Mouse (Mus musculus) forebrain, postnatal 0 days (tissue): ENCODE measurements around the gene Dnm3. TPM values are rescaled to one million over a fixed set of nuclear protein-coding genes. Genes with fewer than 3 reads are reported as not detected.

Experiments used
- ATAC-seq: fragments of 200-750 bp; cut with Nextera tagmentation; 2 replicates; pipeline ENCODE4 v1.8.0; 2017; ENCODE audit warnings: mild to moderate bottlenecking, moderate library complexity
- DNase-seq: peaks from one replicate; pipeline ENCODE4 v3.0.0-alpha.2; 2015
- H3K27ac ChIP-seq: fragments of 300-500 bp; sonication (generic); 2 replicates; pipeline ENCODE4 v1.5.1; 2014; ENCODE audit warnings: low read depth, mild to moderate bottlenecking, antibody characterized with exemption, low read length, moderate library complexity, mixed read lengths
- H3K27me3 ChIP-seq: fragments of 300-500 bp; sonication (generic); 2 replicates; pipeline ENCODE4 v1.6.1; 2014; ENCODE audit warnings: mild to moderate bottlenecking, low read length, mixed read lengths; ENCODE audit not compliant: insufficient read depth
- H3K36me3 ChIP-seq: fragments of 300-500 bp; sonication (generic); 2 replicates; pipeline ENCODE4 v1.6.1; 2014; ENCODE audit warnings: mild to moderate bottlenecking, moderate library complexity; ENCODE audit not compliant: insufficient read depth
- H3K4me1 ChIP-seq: fragments of 300-500 bp; sonication (generic); 2 replicates; pipeline ENCODE4 v1.6.1; 2014; ENCODE audit warnings: antibody characterized with exemption; ENCODE audit not compliant: insufficient read depth
- H3K4me2 ChIP-seq: fragments of 300-500 bp; sonication (generic); 2 replicates; pipeline ENCODE4 v1.6.1; 2014; ENCODE audit warnings: low read depth, mild to moderate bottlenecking, moderate library complexity
- H3K4me3 ChIP-seq: fragments of 300-500 bp; sonication (generic); 2 replicates; pipeline ENCODE4 v1.5.1; 2014; ENCODE audit warnings: low read depth, low read length, mixed read lengths
- H3K9ac ChIP-seq: fragments of 300-500 bp; sonication (generic); 2 replicates; pipeline ENCODE4 v1.6.1; 2014; ENCODE audit warnings: mild to moderate bottlenecking
- H3K9me3 ChIP-seq: fragments of 300-500 bp; sonication (generic); 2 replicates; pipeline ENCODE4 v1.6.1; 2016; ENCODE audit warnings: low read length
- CTCF ChIP-seq: sonication (generic); IDR thresholded peaks from 2 replicates; pipeline ENCODE4 v1.5.1; 2016; ENCODE audit warnings: antibody characterized with exemption, control low read depth, low read depth
- WGBS: fragments of 180-500 bp; shearing (Covaris S2); extraction: QIAGEN DNeasy Blood & Tissue Kit; methylation state at CpG from one replicate; pipeline ENCODE4 v1.1.7; 2014; 5-methylcytosine and 5-hydroxymethylcytosine counted together
- polyA plus RNA-seq: library from polyadenylated mRNA; unstranded; fragments of >200 nt; fragmentation: Nextera tagmentation; extraction: Ambion mirVana; gene quantifications from 2 replicates; pipeline ENCODE4 v1.2.1, GENCODE M21; 2015
- total RNA-seq: library from RNA; depleted of rRNA; stranded (reverse); fragments of >200 nt; gene quantifications from 2 replicates; pipeline ENCODE4 v1.2.3, GENCODE M21; 2014

Gene Dnm3
- total and polyA plus RNA-seq, 2 experiments from 2014 or later = 45.3 to 74.4 TPM

- Histone ChIP-seq H3K9ac (no peak overlapping the region), H3K27me3 (no peaks in the 10 kb centered on the region), H3K36me3 (no peaks in the 10 kb centered on the region), H3K4me2 (no peak overlapping the region), H3K4me3 (no peak overlapping the region), H3K4me1 (no peaks in the 10 kb centered on the region), H3K9me3 (no peaks in the 10 kb centered on the region), H3K27ac (no peak overlapping the region)
- DNase-seq (no peak), ATAC-seq (no peak)
- WGBS = 91% methylated on average over 2 of the region's 2 CpGs
- no peak for TF ChIP-seq CTCF
These were observed 394.5 kb downstream of the Dnm3 start for GRCm38 (mm10) chr1:162083354-162083753.

- Histone ChIP-seq H3K4me1 (no peaks in the 10 kb centered on the region), H3K4me2 (no peak overlapping the region), H3K9me3 (no peaks in the 10 kb centered on the region), H3K36me3 (no peaks in the 10 kb centered on the region), H3K27me3 (no peaks in the 10 kb centered on the region), H3K27ac (no peak overlapping the region), H3K4me3 (no peak overlapping the region), H3K9ac (no peak overlapping the region)
- 83% methylated on average over 7 of the region's 7 CpGs for WGBS
- TF ChIP-seq CTCF = no peak
- DNase-seq = no peak
- ATAC-seq = no peak
These were observed 395.1 kb downstream of the Dnm3 start for GRCm38 (mm10) chr1:162082711-162083110.

- Histone ChIP-seq H3K4me2 (no peak overlapping the region), H3K9me3 (no peaks in the 10 kb centered on the region), H3K9ac (no peak overlapping the region), H3K36me3 (no peaks in the 10 kb centered on the region), H3K27me3 (no peaks in the 10 kb centered on the region), H3K27ac (no peak overlapping the region), H3K4me1 (no peaks in the 10 kb centered on the region), H3K4me3 (no peak overlapping the region)
- ATAC-seq (no peak), DNase-seq (no peak)
- no peak for TF ChIP-seq CTCF
- WGBS = 71% methylated on average over 8 of the region's 8 CpGs
These were observed 396.0 kb downstream of the Dnm3 start for GRCm38 (mm10) chr1:162081693-162082372.

GRCm38 (mm10) chr1:162079989-162080388 lies 397.8 kb downstream of the Dnm3 start:
- TF ChIP-seq CTCF = no peak
- H3K4me2 ChIP-seq = no peak overlapping the region
- no peak overlapping the region for H3K4me3 ChIP-seq
- no peaks in the 10 kb centered on the region for H3K27me3 ChIP-seq
- no peaks in the 10 kb centered on the region for H3K4me1 ChIP-seq
- no peak overlapping the region for H3K9ac ChIP-seq
- 96% methylated on average over 7 of the region's 7 CpGs for WGBS
- H3K9me3 ChIP-seq = no peaks in the 10 kb centered on the region
- H3K36me3 ChIP-seq = no peaks in the 10 kb centered on the region
- ATAC-seq = no peak
- DNase-seq = no peak
- H3K27ac ChIP-seq = no peak overlapping the region

DNA sequence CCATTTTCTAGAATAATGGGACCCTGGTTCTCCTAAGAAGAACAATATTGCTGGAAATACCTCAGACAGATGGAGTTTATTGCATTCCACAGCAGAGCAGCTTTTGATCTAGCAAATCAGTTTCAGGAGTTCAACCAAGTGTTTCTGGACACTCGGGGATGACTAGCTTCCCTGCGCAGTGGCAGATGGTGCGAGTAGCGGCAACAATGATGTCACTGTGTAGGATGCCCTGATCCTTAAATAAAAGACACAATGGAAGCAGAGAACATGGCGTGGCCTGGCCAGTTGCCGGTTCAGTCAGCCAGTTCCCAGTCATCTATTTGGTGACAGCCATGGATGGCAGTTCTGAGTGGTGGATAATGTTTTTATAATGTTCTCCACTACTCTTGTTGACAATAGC lies 400.4 kb downstream of the Dnm3 start:
- TF ChIP-seq CTCF = no peak
- DNase-seq = no peak
- ATAC-seq = no peak
- no peaks in the 10 kb centered on the region for H3K4me1 ChIP-seq
- H3K36me3 ChIP-seq = no peaks in the 10 kb centered on the region
- no peak overlapping the region for H3K9ac ChIP-seq
- no peaks in the 10 kb centered on the region for H3K9me3 ChIP-seq
- no peaks in the 10 kb centered on the region for H3K27me3 ChIP-seq
- H3K27ac ChIP-seq = no peak overlapping the region
- no peak overlapping the region for H3K4me3 ChIP-seq
- H3K4me2 ChIP-seq = no peak overlapping the region
- WGBS = 69% methylated on average over 6 of the region's 6 CpGs

GRCm38 (mm10) chr1:162076581-162077001 lies 401.2 kb downstream of the Dnm3 start:
- H3K9ac ChIP-seq = no peak overlapping the region
- no peak for TF ChIP-seq CTCF
- 83% methylated on average over 10 of the region's 10 CpGs for WGBS
- no peak overlapping the region for H3K4me2 ChIP-seq
- no peak overlapping the region for H3K4me3 ChIP-seq
- H3K27ac ChIP-seq = no peak overlapping the region
- DNase-seq (no peak), ATAC-seq (peak; percentile 16; the same call in 1 of the 2 replicates)
- H3K27me3 ChIP-seq = no peaks in the 10 kb centered on the region
- no peaks in the 10 kb centered on the region for H3K4me1 ChIP-seq
- no peaks in the 10 kb centered on the region for H3K9me3 ChIP-seq
- H3K36me3 ChIP-seq = no peaks in the 10 kb centered on the region

DNA sequence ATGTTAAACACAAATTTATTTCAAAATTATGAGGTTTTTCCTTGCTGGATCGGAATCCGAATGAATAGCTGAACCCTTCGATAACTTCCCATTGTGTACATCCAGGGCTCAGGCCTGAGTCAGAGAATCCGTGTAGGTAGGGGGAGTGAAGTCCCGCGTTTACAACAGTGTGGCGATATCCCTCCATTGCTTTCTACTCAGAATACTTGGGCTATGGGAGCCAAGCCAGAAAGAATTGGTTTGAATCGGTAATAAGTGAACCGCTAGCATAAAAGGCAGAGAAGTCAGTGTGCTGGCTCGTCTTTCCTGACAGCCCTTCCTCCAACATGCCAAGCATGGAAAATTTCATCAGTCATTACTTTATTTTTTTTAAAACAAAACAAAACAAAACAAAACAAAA lies 402.0 kb downstream of the Dnm3 start:
- Histone ChIP-seq H3K4me1 (no peaks in the 10 kb centered on the region), H3K9me3 (no peaks in the 10 kb centered on the region), H3K9ac (no peak overlapping the region), H3K36me3 (no peaks in the 10 kb centered on the region), H3K27ac (no peak overlapping the region), H3K27me3 (no peaks in the 10 kb centered on the region), H3K4me3 (no peak overlapping the region), H3K4me2 (no peak overlapping the region)
- ATAC-seq (peak; percentile 25; the same call in 1 of the 2 replicates), DNase-seq (peak; percentile 8)
- TF ChIP-seq CTCF = no peak
- 54% methylated on average over 10 of the region's 10 CpGs for WGBS
